Mouse (Mus musculus): ENCODE measurements around the gene Bin2. TPM values are rescaled to one million over a fixed set of nuclear protein-coding genes. Genes with fewer than 3 reads are reported as not detected.
A peak's percentile ranks its signal among the peaks of the same experiment; 100 is the strongest.

Gene Bin2
- total RNA-seq, 1 experiment, result 12.5 TPM

- H3K36me3 ChIP-seq (ENCODE audit: control insufficient read depth, insufficient read depth, low read length, poor library complexity, severe bottlenecking), result peaks cover 6% of the 10 kb centered on the region; the same call in 1 of the 2 replicates
- TF ChIP-seq ZNF384 (IDR thresholded peaks at IDR 0.05; ENCODE audit: low read depth, low read length) (no peak), CHD2 (IDR thresholded peaks at IDR 0.05; ENCODE audit: low read depth, low read length) (no peak), HCFC1 (IDR thresholded peaks at IDR 0.05; ENCODE audit: borderline replicate concordance, insufficient read depth, low read length) (no peak), MAFK (IDR thresholded peaks at IDR 0.05; ENCODE audit: insufficient read depth, low read depth, low read length) (no peak)
- H3K4me1 ChIP-seq (ENCODE audit: control insufficient read depth in 2 of 2, insufficient read depth in 2 of 2, low read length in 2 of 2, poor library complexity in 1 of 2), result peaks cover 20 to 41% of the 10 kb centered on the region in 2 experiments
- DNase-seq (ENCODE audit: low read depth, low spot score), result no peak
- no peaks in the 10 kb centered on the region for H3K9me3 ChIP-seq (ENCODE audit: control insufficient read depth, insufficient read depth, low read depth, low read length)
- in situ Hi-C loops (cut with MboI; ENCODE audit: low sequenced_read_pairs in 2 of 2, unreplicated experiment in 2 of 2), result no loop called here
- no peak overlapping the region for H3K4me3 ChIP-seq (ENCODE audit: insufficient read depth in 1 of 2, low read depth in 1 of 2, low read length in 2 of 2, poor library complexity in 1 of 2, severe bottlenecking in 1 of 2)
- no peak overlapping the region for H3K9ac ChIP-seq (ENCODE audit: insufficient read depth, low read depth, low read length, poor library complexity, severe bottlenecking)
- no peak overlapping the region for H3K27ac ChIP-seq (ENCODE audit: insufficient read depth, low read depth, low read length, poor library complexity, severe bottlenecking)
Measured at GRCm38 (mm10) chr15:100631454-100632170, 37.7 kb downstream of the Bin2 start.

GRCm38 (mm10) chr15:100630126-100630525 is 39.2 kb downstream of the Bin2 start:
- Histone ChIP-seq H3K4me3 (ENCODE audit: insufficient read depth in 1 of 2, low read depth in 1 of 2, low read length in 2 of 2, poor library complexity in 1 of 2, severe bottlenecking in 1 of 2) (no peak overlapping the region), H3K9ac (ENCODE audit: insufficient read depth, low read depth, low read length, poor library complexity, severe bottlenecking) (no peak overlapping the region), H3K9me3 (ENCODE audit: control insufficient read depth, insufficient read depth, low read depth, low read length) (no peaks in the 10 kb centered on the region), H3K36me3 (ENCODE audit: control insufficient read depth, insufficient read depth, low read length, poor library complexity, severe bottlenecking) (peaks cover 6% of the 10 kb centered on the region; the same call in 1 of the 2 replicates), H3K4me1 (ENCODE audit: control insufficient read depth in 2 of 2, insufficient read depth in 2 of 2, low read length in 2 of 2, poor library complexity in 1 of 2) (peaks cover 23 to 53% of the 10 kb centered on the region in 2 experiments), H3K27ac (ENCODE audit: insufficient read depth, low read depth, low read length, poor library complexity, severe bottlenecking) (peak overlapping the region; percentile 19; the same call in 1 of the 2 replicates)
- in situ Hi-C loops (cut with MboI; ENCODE audit: low sequenced_read_pairs in 2 of 2, unreplicated experiment in 2 of 2), result no loop called here
- TF ChIP-seq CHD2 (IDR thresholded peaks at IDR 0.05; ENCODE audit: low read depth, low read length) (no peak), ZNF384 (IDR thresholded peaks at IDR 0.05; ENCODE audit: low read depth, low read length) (no peak), HCFC1 (IDR thresholded peaks at IDR 0.05; ENCODE audit: borderline replicate concordance, insufficient read depth, low read length) (no peak)
- DNase-seq (ENCODE audit: low read depth, low spot score), result no peak

- no peak overlapping the region for H3K4me3 ChIP-seq (ENCODE audit: insufficient read depth in 1 of 2, low read depth in 1 of 2, low read length in 2 of 2, poor library complexity in 1 of 2, severe bottlenecking in 1 of 2)
- peaks cover 5% of the 10 kb centered on the region; the same call in 1 of the 2 replicates for H3K36me3 ChIP-seq (ENCODE audit: control insufficient read depth, insufficient read depth, low read length, poor library complexity, severe bottlenecking)
- in situ Hi-C loops (cut with MboI; ENCODE audit: low sequenced_read_pairs in 2 of 2, unreplicated experiment in 2 of 2), result no loop called here
- peaks cover 26 to 56% of the 10 kb centered on the region in 2 experiments for H3K4me1 ChIP-seq (ENCODE audit: control insufficient read depth in 2 of 2, insufficient read depth in 2 of 2, low read length in 2 of 2, poor library complexity in 1 of 2)
- no peak for DNase-seq (ENCODE audit: low read depth, low spot score)
- peak overlapping the region; percentile 13; the same call in 1 of the 2 replicates for H3K9ac ChIP-seq (ENCODE audit: insufficient read depth, low read depth, low read length, poor library complexity, severe bottlenecking)
- peak overlapping the region; percentile 35; the same call in 1 of the 2 replicates for H3K27ac ChIP-seq (ENCODE audit: insufficient read depth, low read depth, low read length, poor library complexity, severe bottlenecking)
- H3K9me3 ChIP-seq (ENCODE audit: control insufficient read depth, insufficient read depth, low read depth, low read length), result no peaks in the 10 kb centered on the region
- TF ChIP-seq ZNF384 (IDR thresholded peaks at IDR 0.05; ENCODE audit: low read depth, low read length) (no peak), ZC3H11A (IDR thresholded peaks at IDR 0.05; ENCODE audit: borderline replicate concordance, low read depth, low read length) (no peak), HCFC1 (IDR thresholded peaks at IDR 0.05; ENCODE audit: borderline replicate concordance, insufficient read depth, low read length) (no peak), CHD2 (IDR thresholded peaks at IDR 0.05; ENCODE audit: low read depth, low read length) (no peak), MAFK (IDR thresholded peaks at IDR 0.05; ENCODE audit: insufficient read depth, low read depth, low read length) (no peak)
Measured at GRCm38 (mm10) chr15:100628797-100629196, 40.6 kb downstream of the Bin2 start.

- H3K9ac ChIP-seq (ENCODE audit: insufficient read depth, low read depth, low read length, poor library complexity, severe bottlenecking), result no peak overlapping the region; the same call in 1 of the 2 replicates
- peaks cover 26 to 55% of the 10 kb centered on the region in 2 experiments for H3K4me1 ChIP-seq (ENCODE audit: control insufficient read depth in 2 of 2, insufficient read depth in 2 of 2, low read length in 2 of 2, poor library complexity in 1 of 2)
- H3K4me3 ChIP-seq (ENCODE audit: insufficient read depth in 1 of 2, low read depth in 1 of 2, low read length in 2 of 2, poor library complexity in 1 of 2, severe bottlenecking in 1 of 2), result peak overlapping the region; percentile 3 to 48
- peak overlapping the region; percentile 91; the same call in 1 of the 2 replicates for H3K27ac ChIP-seq (ENCODE audit: insufficient read depth, low read depth, low read length, poor library complexity, severe bottlenecking)
- no peak for TF ChIP-seq MAFK (IDR thresholded peaks at IDR 0.05; ENCODE audit: insufficient read depth, low read depth, low read length)
- TF ChIP-seq HCFC1 (IDR thresholded peaks at IDR 0.05; ENCODE audit: borderline replicate concordance, insufficient read depth, low read length), result no peak
- no peak; the same call in 1 of the 2 replicates for TF ChIP-seq ZNF384 (IDR thresholded peaks at IDR 0.05; ENCODE audit: low read depth, low read length)
- no peaks in the 10 kb centered on the region for H3K9me3 ChIP-seq (ENCODE audit: control insufficient read depth, insufficient read depth, low read depth, low read length)
- peak; percentile 52 for DNase-seq (ENCODE audit: low read depth, low spot score)
- peaks cover 9% of the 10 kb centered on the region; the same call in 1 of the 2 replicates for H3K36me3 ChIP-seq (ENCODE audit: control insufficient read depth, insufficient read depth, low read length, poor library complexity, severe bottlenecking)
- in situ Hi-C loops (cut with MboI; ENCODE audit: low sequenced_read_pairs in 2 of 2, unreplicated experiment in 2 of 2), result no loop called here
Measured at GRCm38 (mm10) chr15:100627774-100628370, 41.5 kb downstream of the Bin2 start.

All from ES-E14 (cell line).